Mouse (Mus musculus) inflammation-experienced regulatory T-cells, adult 6 months (primary cell): ENCODE results near the gene Gm8890. TPM values are rescaled to one million over a fixed set of nuclear protein-coding genes. Genes with fewer than 3 reads are reported as not detected.
"Not testable (repeated sequence)": the region's sequence is repeated elsewhere in the genome, so short reads cannot be mapped to it uniquely, and the experiment has no call there.

Experiments used
- ATAC-seq: one replicate; pipeline ENCODE4 v1.8.0; 2017
- polyA plus RNA-seq, 3 experiments: library from polyadenylated mRNA; unstranded; fragments of 100-300 nt; shearing (Covaris generic); gene quantifications; one replicate each; pipeline ENCODE4 v1.2.1; 2017

The Gm8890 gene
- not detected for polyA plus RNA-seq

DNA sequence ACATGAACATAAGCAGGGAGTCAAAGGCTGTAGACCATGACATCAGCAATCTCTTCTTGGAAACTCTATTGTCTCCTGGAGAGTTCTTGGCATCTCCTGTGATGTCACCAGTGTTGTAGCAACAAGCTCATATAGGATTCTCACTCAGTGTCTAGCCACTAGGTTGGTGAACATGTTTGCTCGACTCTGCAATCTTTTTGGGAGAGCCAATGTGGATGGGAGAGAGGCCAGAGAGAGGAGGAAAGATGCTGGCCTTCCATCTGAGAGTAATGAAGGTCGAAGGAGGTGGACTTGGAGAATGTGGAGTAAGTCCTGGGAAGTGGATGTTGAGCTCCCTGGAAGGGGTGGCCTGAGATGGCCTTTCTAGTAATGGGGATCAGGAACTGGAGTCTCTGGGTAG lies at the start of gene Gm8890:
Gene Gm8890 (plus strand): TSS at position 301 of the 400 bp plus-strand sequence.
- not testable (repeated sequence) for ATAC-seq

DNA sequence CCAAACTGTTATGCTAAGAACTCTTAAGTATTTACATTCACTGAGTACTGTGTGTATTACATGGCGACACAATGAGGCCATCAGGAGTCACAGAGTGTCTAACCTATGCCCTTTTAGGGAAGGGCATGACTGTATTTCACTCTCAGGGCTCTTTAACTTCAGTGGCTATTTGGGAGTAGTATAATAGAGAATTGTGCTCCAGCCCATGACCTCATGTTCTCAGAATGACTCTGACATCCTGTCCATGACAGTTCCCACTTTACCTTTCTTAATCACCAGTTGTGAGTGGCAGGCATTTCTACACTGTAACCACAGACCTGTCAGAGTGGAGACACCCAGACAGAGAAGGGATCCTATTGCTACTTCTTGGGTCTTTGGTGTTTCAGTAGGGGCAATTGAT lies 388 bp downstream of the Gm8890 start:
- not testable (repeated sequence) for ATAC-seq

Other genes with a start within 250 kb of the Gm8890 start
- gene Gm8879, start 128.4 kb upstream of the Gm8890 start, polyA plus RNA-seq, result under 1 TPM in 1 of 3 experiments, not detected in 2; 0.63 TPM
- gene Gm5861, start 73.0 kb upstream of the Gm8890 start, polyA plus RNA-seq, result not detected
- 1 to 10 TPM in 1 of 3 experiments, under 1 TPM in 1, not detected in 1; 0.69 to 2.8 TPM for gene Speer1, start 85.5 kb downstream of the Gm8890 start, polyA plus RNA-seq
- not detected for gene Gm8897, start 160.4 kb downstream of the Gm8890 start, polyA plus RNA-seq
- under 1 TPM in 1 of 3 experiments, not detected in 2; 0.97 TPM for gene Gm8906, start 246.7 kb downstream of the Gm8890 start, polyA plus RNA-seq